Mouse (Mus musculus) heart, postnatal 14 days (tissue): ENCODE measurements at regions not wholly inside any gene's neighbourhood (a gene's known extent, or its start where the extent isn't known, plus 50 kb on each side); places are given as distances from the start of the nearest gene placed in this dataset.

ENCODE experiments used
- microRNA-seq, 2 experiments: library from miRNA; unstranded; fragments of <30 nt; microRNA quantifications; one replicate each; pipeline ENCODE4 v1.2.0; 2021 to 2022

Small RNA genes lying in the stretch of these regions (microRNA-seq; reads per million reads assigned to microRNA genes)
- gene Mir6341 = 0 reads per million in 2 experiments
